Mouse (Mus musculus) heart, embryonic 15.5 days (tissue): ENCODE data around the gene Mrps12. TPM values are rescaled to one million over a fixed set of nuclear protein-coding genes. Genes with fewer than 3 reads are reported as not detected.
A peak's percentile ranks its signal among the peaks of the same experiment; 100 is the strongest.

ENCODE experiments used
- ATAC-seq: fragments of 200-750 bp; cut with Nextera tagmentation; replicated peaks from 2 replicates; pipeline ENCODE4 v1.8.0; 2017; ENCODE audit warnings: low read depth, moderate TSS enrichment; ENCODE audit not compliant: insufficient number of reproducible peaks, insufficient read depth, low FRiP score
- H3K27ac ChIP-seq: fragments of 300-500 bp; sonication (generic); 2 replicates; pipeline ENCODE4 v1.5.1; 2015; ENCODE audit warnings: mild to moderate bottlenecking, inconsistent platforms
- H3K27me3 ChIP-seq: fragments of 300-500 bp; sonication (generic); 2 replicates; pipeline ENCODE4 v1.6.1; 2015; ENCODE audit warnings: inconsistent platforms
- H3K36me3 ChIP-seq: fragments of 300-500 bp; sonication (generic); 2 replicates; pipeline ENCODE4 v1.6.1; 2015; ENCODE audit warnings: mild to moderate bottlenecking, inconsistent platforms
- H3K4me1 ChIP-seq: fragments of 300-500 bp; sonication (generic); replicated peaks from 2 replicates; pipeline ENCODE4 v1.6.1; 2015; ENCODE audit warnings: inconsistent platforms
- H3K4me2 ChIP-seq: fragments of 300-500 bp; sonication (generic); 2 replicates; pipeline ENCODE4 v1.6.1; 2015; ENCODE audit warnings: inconsistent platforms, mild to moderate bottlenecking, moderate library complexity
- H3K4me3 ChIP-seq: fragments of 300-500 bp; sonication (generic); 2 replicates; pipeline ENCODE4 v1.5.1; 2015; ENCODE audit warnings: mild to moderate bottlenecking, inconsistent platforms
- H3K9ac ChIP-seq: fragments of 300-500 bp; sonication (generic); 2 replicates; pipeline ENCODE4 v1.6.1; 2015; ENCODE audit warnings: mild to moderate bottlenecking, inconsistent platforms
- H3K9me3 ChIP-seq: fragments of 300-500 bp; sonication (generic); replicated peaks from 2 replicates; pipeline ENCODE4 v1.6.1; 2016; ENCODE audit warnings: inconsistent platforms
- WGBS: fragments of 180-500 bp; shearing (Covaris S2); methylation state at CpG from one replicate; pipeline ENCODE4 v1.1.7; 2015; ENCODE audit warnings: mixed read lengths; 5-methylcytosine and 5-hydroxymethylcytosine counted together
- polyA plus RNA-seq: library from polyadenylated mRNA; unstranded; fragments of >200 nt; fragmentation: Nextera tagmentation; extraction: Ambion mirVana; gene quantifications from 2 replicates; pipeline ENCODE4 v1.2.1, GENCODE M21; 2015

Gene Mrps12
- polyA plus RNA-seq, 1 experiment from 2014 or later, result 109 TPM

- H3K9me3 ChIP-seq, result no peaks in the 10 kb centered on the region
- H3K4me2 ChIP-seq, result no peak overlapping the region
- no peak for ATAC-seq
- peaks cover 5% of the 10 kb centered on the region for H3K4me1 ChIP-seq
- no peaks in the 10 kb centered on the region for H3K27me3 ChIP-seq
- WGBS, result 86% methylated on average over 7 of the region's 7 CpGs
- H3K9ac ChIP-seq, result no peak overlapping the region
- H3K4me3 ChIP-seq, result no peak overlapping the region
- no peak overlapping the region for H3K27ac ChIP-seq
- 0 out of 2 replicates have a peak, but pooled peaks cover 4% of the 10 kb centered on the region for H3K36me3 ChIP-seq
These were observed 33.5 kb upstream of the Mrps12 start for GRCm38 (mm10) chr7:28775129-28775528.

- WGBS, result 82% methylated on average over 12 of the region's 12 CpGs
- Histone ChIP-seq H3K4me1 (0 out of 2 replicates have a peak, but pooled peaks cover 4% of the 10 kb centered on the region), H3K36me3 (0 out of 2 replicates have a peak, but pooled peaks cover 4% of the 10 kb centered on the region), H3K27ac (no peak overlapping the region), H3K4me2 (no peak overlapping the region), H3K9me3 (no peaks in the 10 kb centered on the region), H3K27me3 (no peaks in the 10 kb centered on the region), H3K4me3 (no peak overlapping the region), H3K9ac (no peak overlapping the region)
- no peak for ATAC-seq
These were observed 32.5 kb upstream of the Mrps12 start for GRCm38 (mm10) chr7:28774164-28774563.

GRCm38 (mm10) chr7:28773163-28773562, 31.5 kb upstream of the Mrps12 start:
- H3K4me1 ChIP-seq, result 0 out of 2 replicates have a peak, but pooled peaks cover 4% of the 10 kb centered on the region
- H3K27ac ChIP-seq, result no peak overlapping the region
- H3K4me2 ChIP-seq, result no peak overlapping the region
- no peaks in the 10 kb centered on the region for H3K27me3 ChIP-seq
- no peak for ATAC-seq
- H3K4me3 ChIP-seq, result no peak overlapping the region
- H3K36me3 ChIP-seq, result 0 out of 2 replicates have a peak, but pooled peaks cover 4% of the 10 kb centered on the region
- H3K9ac ChIP-seq, result no peak overlapping the region
- 49% methylated on average over 3 of the region's 3 CpGs for WGBS
- H3K9me3 ChIP-seq, result no peaks in the 10 kb centered on the region

GRCm38 (mm10) chr7:28771867-28772266, 30.2 kb upstream of the Mrps12 start:
- Histone ChIP-seq H3K36me3 (no peaks in the 10 kb centered on the region), H3K9me3 (no peaks in the 10 kb centered on the region), H3K27ac (no peak overlapping the region), H3K27me3 (no peaks in the 10 kb centered on the region), H3K9ac (no peak overlapping the region), H3K4me1 (peaks cover 15% of the 10 kb centered on the region), H3K4me2 (no peak overlapping the region), H3K4me3 (no peak overlapping the region)
- WGBS, result 85% methylated on average over 11 of the region's 11 CpGs
- no peak for ATAC-seq

- no peak for ATAC-seq
- Histone ChIP-seq H3K27ac (no peak overlapping the region), H3K4me1 (peaks cover 22% of the 10 kb centered on the region), H3K27me3 (no peaks in the 10 kb centered on the region), H3K4me3 (no peak overlapping the region), H3K4me2 (no peak overlapping the region), H3K9me3 (no peaks in the 10 kb centered on the region), H3K9ac (no peak overlapping the region), H3K36me3 (no peaks in the 10 kb centered on the region)
- WGBS, result 80% methylated on average over 3 of the region's 3 CpGs
These were observed 28.7 kb upstream of the Mrps12 start for GRCm38 (mm10) chr7:28770309-28770708.

GRCm38 (mm10) chr7:28769414-28769958, 27.9 kb upstream of the Mrps12 start:
- Histone ChIP-seq H3K36me3 (no peaks in the 10 kb centered on the region), H3K4me3 (no peak overlapping the region), H3K27ac (no peak overlapping the region), H3K4me2 (no peak overlapping the region), H3K9ac (no peak overlapping the region), H3K9me3 (no peaks in the 10 kb centered on the region), H3K4me1 (peaks cover 27% of the 10 kb centered on the region), H3K27me3 (no peaks in the 10 kb centered on the region)
- WGBS, result 91% methylated on average over 9 of the region's 9 CpGs
- ATAC-seq, result no peak

- peaks cover 27% of the 10 kb centered on the region for H3K4me1 ChIP-seq
These were observed 25.9 kb upstream of the Mrps12 start, which contains the start of gene Nfkbib for GRCm38 (mm10) chr7:28767462-28767965. Gene Nfkbib (minus strand): TSS chr7:28767512.

GRCm38 (mm10) chr7:28766910-28767309, 25.3 kb upstream of the Mrps12 start:
- H3K4me2 ChIP-seq, result peak overlapping the region; percentile 62
- H3K36me3 ChIP-seq, result no peaks in the 10 kb centered on the region; the same call in 1 of the 2 replicates
- H3K4me3 ChIP-seq, result peak overlapping the region; percentile 85
- H3K9me3 ChIP-seq, result no peaks in the 10 kb centered on the region
- ATAC-seq, result no peak
- peaks cover 25% of the 10 kb centered on the region for H3K4me1 ChIP-seq
- no peak overlapping the region for H3K27ac ChIP-seq
- H3K27me3 ChIP-seq, result no peaks in the 10 kb centered on the region
- H3K9ac ChIP-seq, result peak overlapping the region; percentile 68
- 5% methylated on average over 14 of the region's 14 CpGs for WGBS

More at GRCm38 (mm10) chr7:28767462-28767965, 25.9 kb upstream of the Mrps12 start, which contains the start of gene Nfkbib:
- Histone ChIP-seq H3K4me3 (peak within 1 kb of the TSS; percentile 85), H3K36me3 (no peaks in the 10 kb centered on the region; the same call in 1 of the 2 replicates), H3K27me3 (no peaks in the 10 kb centered on the region), H3K27ac (no peak within 1 kb of the TSS), H3K9ac (peak within 1 kb of the TSS; percentile 73), H3K9me3 (no peaks in the 10 kb centered on the region), H3K4me2 (peak within 1 kb of the TSS; percentile 78)
- no peak for ATAC-seq
- WGBS, result 69% methylated on average over 7 of the region's 7 CpGs

- H3K36me3 ChIP-seq, result peaks cover 4% of the 10 kb centered on the region
- peaks cover 23% of the 10 kb centered on the region for H3K4me1 ChIP-seq
- 0 out of 2 replicates have a peak within 1 kb of the TSS, but pooled peaks have one; percentile 31 for H3K27ac ChIP-seq
- no peaks in the 10 kb centered on the region for H3K9me3 ChIP-seq
- H3K4me2 ChIP-seq, result peak within 1 kb of the TSS; percentile 78
- peak; percentile 98 for ATAC-seq
- under 1% methylated on average over 45 of the region's 45 CpGs for WGBS
- H3K4me3 ChIP-seq, result peak within 1 kb of the TSS; percentile 85
- H3K9ac ChIP-seq, result peak within 1 kb of the TSS; percentile 73
- no peaks in the 10 kb centered on the region for H3K27me3 ChIP-seq
These were observed 24.7 kb upstream of the Mrps12 start, which contains the start of gene Sirt2 for GRCm38 (mm10) chr7:28766173-28766879. Gene Sirt2 (plus strand): TSS chr7:28766735.

- Histone ChIP-seq H3K4me3 (peak overlapping the region; percentile 85), H3K4me1 (peaks cover 23% of the 10 kb centered on the region), H3K9ac (no peak overlapping the region), H3K9me3 (no peaks in the 10 kb centered on the region), H3K27me3 (no peaks in the 10 kb centered on the region), H3K4me2 (peak overlapping the region; percentile 78), H3K36me3 (peaks cover 16% of the 10 kb centered on the region), H3K27ac (no peak overlapping the region)
- no peak for ATAC-seq
- WGBS, result 71% methylated on average over 6 of the region's 6 CpGs
These were observed 23.6 kb upstream of the Mrps12 start for GRCm38 (mm10) chr7:28765211-28765610.

GRCm38 (mm10) chr7:28761907-28762306, 20.3 kb upstream of the Mrps12 start:
- peaks cover 3% of the 10 kb centered on the region for H3K27me3 ChIP-seq

More at GRCm38 (mm10) chr7:28761907-28762306, 20.3 kb upstream of the Mrps12 start:
- no peak overlapping the region for H3K4me3 ChIP-seq
- no peak overlapping the region for H3K27ac ChIP-seq
- H3K4me2 ChIP-seq, result no peak overlapping the region
- peaks cover 12% of the 10 kb centered on the region for H3K4me1 ChIP-seq
- no peak overlapping the region for H3K9ac ChIP-seq
- peaks cover 20% of the 10 kb centered on the region for H3K36me3 ChIP-seq
- no peaks in the 10 kb centered on the region for H3K9me3 ChIP-seq
- WGBS, result 77% methylated on average over 9 of the region's 9 CpGs
- no peak for ATAC-seq
